Mouse (Mus musculus): ENCODE results near the gene Actn4.

The Actn4 gene

GRCm38 (mm10) chr7:28950346-28951037 is 11.6 kb downstream of the Actn4 start:
- no peak for DNase-seq (ENCODE audit: low spot score)

GRCm38 (mm10) chr7:28949298-28949697 is 12.8 kb downstream of the Actn4 start:
- no peak for DNase-seq (ENCODE audit: low spot score)

- DNase-seq (ENCODE audit: low spot score) = no peak
Observed at GRCm38 (mm10) chr7:28948746-28949145, 13.4 kb downstream of the Actn4 start.

- DNase-seq (ENCODE audit: low spot score) = no peak
Observed at GRCm38 (mm10) chr7:28946271-28946610, 15.9 kb downstream of the Actn4 start.

- no peak for DNase-seq (ENCODE audit: low spot score)
Observed at GRCm38 (mm10) chr7:28945416-28946270, 16.5 kb downstream of the Actn4 start.

GRCm38 (mm10) chr7:28944756-28945415 is 17.3 kb downstream of the Actn4 start:
- no peak for DNase-seq (ENCODE audit: low spot score)

- no peak for DNase-seq (ENCODE audit: low spot score)
Observed at GRCm38 (mm10) chr7:28943451-28944180, 18.5 kb downstream of the Actn4 start.

GRCm38 (mm10) chr7:28941542-28941941 is 20.6 kb downstream of the Actn4 start:
- no peak for DNase-seq (ENCODE audit: low spot score)

- DNase-seq (ENCODE audit: low spot score) = no peak
Observed at GRCm38 (mm10) chr7:28941129-28941528, 21.0 kb downstream of the Actn4 start.

GRCm38 (mm10) chr7:28939418-28940183 is 22.5 kb downstream of the Actn4 start:
- no peak for DNase-seq (ENCODE audit: low spot score)

GRCm38 (mm10) chr7:28938654-28939053 is 23.5 kb downstream of the Actn4 start:
- DNase-seq (ENCODE audit: low spot score) = no peak

GRCm38 (mm10) chr7:28936787-28937186 is 25.4 kb downstream of the Actn4 start:
- no peak for DNase-seq (ENCODE audit: low spot score)

- DNase-seq (ENCODE audit: low spot score) = no peak
Observed at GRCm38 (mm10) chr7:28933825-28934224, 28.3 kb downstream of the Actn4 start.

GRCm38 (mm10) chr7:28932421-28933041 is 29.6 kb downstream of the Actn4 start:
- no peak for DNase-seq (ENCODE audit: low spot score)

GRCm38 (mm10) chr7:28931695-28932039 is 30.5 kb downstream of the Actn4 start:
- DNase-seq (ENCODE audit: low spot score) = no peak

GRCm38 (mm10) chr7:28931032-28931694 is 31.0 kb downstream of the Actn4 start:
- no peak for DNase-seq (ENCODE audit: low spot score)

GRCm38 (mm10) chr7:28930320-28931031 is 31.7 kb downstream of the Actn4 start:
- no peak for DNase-seq (ENCODE audit: low spot score)

- DNase-seq (ENCODE audit: low spot score) = no peak
Observed at GRCm38 (mm10) chr7:28929381-28929780, 32.8 kb downstream of the Actn4 start.

GRCm38 (mm10) chr7:28926172-28926571 is 36.0 kb downstream of the Actn4 start:
- DNase-seq (ENCODE audit: low spot score) = no peak

GRCm38 (mm10) chr7:28925317-28925716 is 36.8 kb downstream of the Actn4 start:
- no peak for DNase-seq (ENCODE audit: low spot score)
